Mouse (Mus musculus): ENCODE measurements around the gene Man1a.

DNA sequence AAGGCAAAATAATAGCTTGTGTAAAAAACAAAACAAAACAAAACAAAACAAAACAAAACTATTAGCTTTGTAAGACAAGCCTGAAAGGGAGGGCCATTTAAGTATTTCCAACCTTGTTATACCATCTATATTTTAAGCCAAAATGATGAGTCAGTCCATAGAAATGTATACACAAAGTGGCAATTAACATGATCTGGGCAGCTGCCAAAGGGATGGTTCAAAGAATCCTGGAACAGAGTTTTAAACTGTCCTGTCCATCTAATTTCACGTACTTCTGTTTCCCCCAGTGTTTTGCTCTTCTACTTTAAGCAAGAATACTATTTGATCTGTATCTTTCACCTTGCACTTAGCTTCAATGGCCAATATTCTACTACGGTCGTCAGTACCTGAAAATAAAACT is 138.2 kb downstream of the Man1a start:
- TF ChIP-seq ZNF384 (IDR thresholded peaks at IDR 0.05; ENCODE audit: low read depth, low read length) (no peak), MAFK (IDR thresholded peaks at IDR 0.05; ENCODE audit: insufficient read depth, low read depth, low read length) (no peak), CHD2 (IDR thresholded peaks at IDR 0.05; ENCODE audit: low read depth, low read length) (no peak), ZC3H11A (IDR thresholded peaks at IDR 0.05; ENCODE audit: borderline replicate concordance, low read depth, low read length) (no peak), HCFC1 (IDR thresholded peaks at IDR 0.05; ENCODE audit: borderline replicate concordance, insufficient read depth, low read length) (no peak)

All from ES-E14 (cell line).